Mouse (Mus musculus) liver, embryonic 14.5 days (tissue): Measurements from ENCODE around the gene Cfap57. TPM values are rescaled to one million over a fixed set of nuclear protein-coding genes. Genes with fewer than 3 reads are reported as not detected.
A peak's percentile ranks its signal among the peaks of the same experiment; 100 is the strongest.
"Not testable (repeated sequence)": the region's sequence is repeated elsewhere in the genome, so short reads cannot be mapped to it uniquely, and the experiment has no call there.

Experiments used
- ATAC-seq: fragments of 200-750 bp; cut with Nextera tagmentation; 2 replicates; pipeline ENCODE4 v1.8.0; 2017; ENCODE audit warnings: moderate number of reproducible peaks, mild to moderate bottlenecking, moderate library complexity; ENCODE audit not compliant: insufficient read depth
- DNase-seq, 3 experiments: peaks; one replicate each; pipeline ENCODE4 v3.0.0-alpha.2; 2012 to 2013; ENCODE audit warnings: low read depth in 3 of 3, low spot score in 3 of 3
- H3K27ac ChIP-seq: fragments of 300-500 bp; sonication (generic); 2 replicates; pipeline ENCODE4 v1.5.1; 2014; ENCODE audit warnings: moderate library complexity, mild to moderate bottlenecking, control low read depth, inconsistent platforms
- H3K27me3 ChIP-seq: fragments of 300-500 bp; sonication (generic); 2 replicates; pipeline ENCODE4 v1.6.1; 2014; ENCODE audit warnings: mild to moderate bottlenecking, low read length, moderate library complexity; ENCODE audit not compliant: control insufficient read depth, insufficient read depth
- H3K36me3 ChIP-seq: fragments of 300-500 bp; sonication (generic); replicated peaks from 2 replicates; pipeline ENCODE4 v1.6.1; 2014; ENCODE audit warnings: low read depth; ENCODE audit not compliant: control insufficient read depth, insufficient read depth
- H3K4me1 ChIP-seq, 2 experiments: fragments of 200-500 bp in 1 of 2; fragments of 300-500 bp in 1 of 2; sonication (generic) in 1 of 2; replicated peaks; 2 replicates each; pipeline ENCODE4 v1.6.1; 2012 to 2014; ENCODE audit warnings: antibody characterized with exemption in 1 of 2, inconsistent platforms in 1 of 2, low read length in 1 of 2; ENCODE audit not compliant: control insufficient read depth in 2 of 2, insufficient read depth in 2 of 2
- H3K4me2 ChIP-seq: fragments of 300-500 bp; sonication (generic); 2 replicates; pipeline ENCODE4 v1.6.1; 2014; ENCODE audit warnings: low read depth, mild to moderate bottlenecking, control low read depth, moderate library complexity
- H3K4me3 ChIP-seq, 2 experiments: fragments of 200-500 bp in 1 of 2; fragments of 300-500 bp in 1 of 2; sonication (generic) in 1 of 2; 2 replicates each; pipeline ENCODE4 v1.5.1; 2012 to 2014; ENCODE audit warnings: low read depth in 2 of 2, low read length in 2 of 2, mild to moderate bottlenecking in 2 of 2, control low read depth in 1 of 2, inconsistent platforms in 1 of 2, moderate library complexity in 1 of 2; ENCODE audit not compliant: insufficient read depth in 1 of 2
- H3K9ac ChIP-seq: fragments of 300-500 bp; sonication (generic); replicated peaks from 2 replicates; pipeline ENCODE4 v1.6.1; 2014; ENCODE audit warnings: mild to moderate bottlenecking, control low read depth, moderate library complexity
- H3K9me3 ChIP-seq: fragments of 300-500 bp; sonication (generic); 2 replicates; pipeline ENCODE4 v1.6.1; 2016; ENCODE audit warnings: low read length, mixed read lengths; ENCODE audit not compliant: control insufficient read depth
- CTCF ChIP-seq: IDR thresholded peaks from 2 replicates; pipeline ENCODE4 v1.5.1; 2016; ENCODE audit warnings: antibody characterized with exemption, low read depth, control low read depth
- EP300 ChIP-seq: IDR thresholded peaks from 2 replicates; pipeline ENCODE4 v1.6.1; 2016; ENCODE audit warnings: antibody characterized with exemption, low read depth
- WGBS: fragments of 180-500 bp; shearing (Covaris S2); extraction: QIAGEN DNeasy Blood & Tissue Kit; methylation state at CpG from one replicate; pipeline ENCODE4 v1.1.7; 2014; ENCODE audit not compliant: insufficient replicate concordance; 5-methylcytosine and 5-hydroxymethylcytosine counted together
- polyA plus RNA-seq, 2 experiments: library from polyadenylated mRNA; depleted of rRNA in 1 of 2; stranded (reverse) in 1 of 2; unstranded in 1 of 2; fragments of >200 nt; fragmentation: Nextera tagmentation in 1 of 2; extraction: Ambion mirVana in 1 of 2; gene quantifications; 2 replicates each; pipeline versions ENCODE4 v1.2.1 to v1.2.3; 2012 to 2014

Cfap57 gene
- polyA plus RNA-seq, 2 experiments: 0.54 to 1.3 TPM

DNA sequence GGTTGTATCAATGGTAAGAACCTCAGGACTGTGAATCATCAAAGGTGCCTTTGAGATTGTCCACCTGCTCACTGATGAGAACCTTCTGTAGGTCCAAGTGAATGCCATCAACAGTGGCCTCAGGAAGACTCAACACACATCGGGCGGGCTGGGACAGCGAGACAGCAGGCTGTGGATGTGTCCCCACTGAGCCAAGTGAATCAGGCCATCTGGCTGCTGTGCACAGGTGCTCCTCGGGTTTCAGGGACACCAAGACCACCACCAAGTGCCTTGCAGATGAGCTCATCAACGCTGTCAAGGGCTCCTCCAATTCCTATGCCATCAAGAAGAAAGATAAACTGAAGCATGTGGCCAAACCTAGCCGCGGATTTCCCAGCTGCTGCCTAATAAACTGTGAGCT lies 98.3 kb downstream of the Cfap57 start:
- Histone ChIP-seq H3K9ac (no peak overlapping the region), H3K27me3 (no peaks in the 10 kb centered on the region), H3K27ac (no peak overlapping the region), H3K4me1 (peaks cover 0 to 8% of the 10 kb centered on the region in 2 experiments; a peak in 2 of 4 replicates), H3K4me3 (no peak overlapping the region), H3K9me3 (no peaks in the 10 kb centered on the region), H3K36me3 (no peaks in the 10 kb centered on the region), H3K4me2 (no peak overlapping the region)
- ATAC-seq (no peak), DNase-seq (no peak)
- TF ChIP-seq CTCF (no peak), EP300 (no peak)
- WGBS: 67% methylated on average over 7 of the region's 7 CpGs

DNA sequence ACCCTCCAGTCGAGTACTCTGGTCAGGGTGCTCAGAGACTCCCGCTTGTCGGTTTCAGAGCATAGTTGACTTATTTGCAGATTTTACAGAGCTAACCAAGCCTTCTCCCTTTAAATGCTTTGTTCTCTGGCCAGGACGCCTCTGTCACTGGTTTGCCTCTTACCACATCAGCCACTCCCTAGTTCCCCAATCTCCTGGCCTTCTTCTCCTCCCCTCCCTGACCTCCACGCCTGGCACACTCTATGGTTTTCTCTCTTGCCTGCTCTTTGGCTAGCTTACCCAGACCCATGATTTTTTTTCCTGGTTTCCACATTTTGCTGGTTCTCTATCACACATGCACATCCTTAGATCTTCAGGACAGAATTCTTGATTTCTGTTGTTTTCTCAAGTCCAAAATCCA lies 102.4 kb downstream of the Cfap57 start:
- TF ChIP-seq CTCF (no peak), EP300 (no peak)
- no peaks in the 10 kb centered on the region for H3K36me3 ChIP-seq
- no peak overlapping the region for H3K4me3 ChIP-seq
- DNase-seq (no peak), ATAC-seq (no peak)
- H3K9me3 ChIP-seq: no peaks in the 10 kb centered on the region
- WGBS: 39% methylated on average over 5 of the region's 5 CpGs
- no peak overlapping the region for H3K27ac ChIP-seq
- peaks cover 0 to 9% of the 10 kb centered on the region in 2 experiments; a peak in 2 of 4 replicates for H3K4me1 ChIP-seq
- H3K27me3 ChIP-seq: no peaks in the 10 kb centered on the region
- H3K4me2 ChIP-seq: no peak overlapping the region
- no peak overlapping the region for H3K9ac ChIP-seq

DNA sequence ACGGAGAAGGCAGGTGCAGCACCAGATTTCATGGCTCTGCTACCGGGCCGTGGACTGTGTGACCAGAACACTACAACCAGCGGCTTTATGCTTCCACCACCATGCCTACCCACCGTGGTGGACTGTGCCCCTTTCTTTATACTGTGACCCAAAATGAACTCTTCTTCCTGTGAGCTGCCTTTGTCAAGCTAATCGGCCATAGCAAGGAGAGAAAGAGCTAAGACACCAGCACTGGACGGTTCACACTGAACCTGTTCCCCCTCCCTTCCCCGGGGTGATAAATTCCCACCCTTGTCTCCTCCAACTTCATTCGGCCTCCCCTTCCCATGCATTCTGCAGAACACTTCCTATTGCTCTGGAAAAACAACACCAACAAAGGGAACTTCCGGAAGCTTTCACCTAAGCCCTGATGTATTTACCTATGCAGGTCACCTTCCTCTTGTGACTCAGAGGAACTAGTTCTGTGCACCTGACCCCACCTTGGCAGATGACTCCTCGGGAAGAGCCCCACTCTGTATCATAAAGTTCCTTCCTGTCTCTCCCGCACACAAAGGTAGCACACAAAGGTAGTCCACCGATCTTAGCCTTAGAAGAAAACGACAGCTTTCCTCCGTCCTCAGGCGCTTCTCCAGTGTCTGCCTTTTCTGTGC lies 103.0 kb downstream of the Cfap57 start:
- no peak overlapping the region for H3K4me3 ChIP-seq
- no peak overlapping the region for H3K27ac ChIP-seq
- H3K4me2 ChIP-seq: peak overlapping the region; percentile 6; the same call in 1 of the 2 replicates
- no peaks in the 10 kb centered on the region for H3K36me3 ChIP-seq
- DNase-seq (no peak), ATAC-seq (no peak)
- TF ChIP-seq CTCF (no peak), EP300 (no peak)
- 32% methylated on average over 16 of the region's 16 CpGs for WGBS
- H3K9me3 ChIP-seq: no peaks in the 10 kb centered on the region
- peaks cover 0 to 9% of the 10 kb centered on the region in 2 experiments; a peak in 2 of 4 replicates for H3K4me1 ChIP-seq
- no peaks in the 10 kb centered on the region for H3K27me3 ChIP-seq
- no peak overlapping the region for H3K9ac ChIP-seq

DNA sequence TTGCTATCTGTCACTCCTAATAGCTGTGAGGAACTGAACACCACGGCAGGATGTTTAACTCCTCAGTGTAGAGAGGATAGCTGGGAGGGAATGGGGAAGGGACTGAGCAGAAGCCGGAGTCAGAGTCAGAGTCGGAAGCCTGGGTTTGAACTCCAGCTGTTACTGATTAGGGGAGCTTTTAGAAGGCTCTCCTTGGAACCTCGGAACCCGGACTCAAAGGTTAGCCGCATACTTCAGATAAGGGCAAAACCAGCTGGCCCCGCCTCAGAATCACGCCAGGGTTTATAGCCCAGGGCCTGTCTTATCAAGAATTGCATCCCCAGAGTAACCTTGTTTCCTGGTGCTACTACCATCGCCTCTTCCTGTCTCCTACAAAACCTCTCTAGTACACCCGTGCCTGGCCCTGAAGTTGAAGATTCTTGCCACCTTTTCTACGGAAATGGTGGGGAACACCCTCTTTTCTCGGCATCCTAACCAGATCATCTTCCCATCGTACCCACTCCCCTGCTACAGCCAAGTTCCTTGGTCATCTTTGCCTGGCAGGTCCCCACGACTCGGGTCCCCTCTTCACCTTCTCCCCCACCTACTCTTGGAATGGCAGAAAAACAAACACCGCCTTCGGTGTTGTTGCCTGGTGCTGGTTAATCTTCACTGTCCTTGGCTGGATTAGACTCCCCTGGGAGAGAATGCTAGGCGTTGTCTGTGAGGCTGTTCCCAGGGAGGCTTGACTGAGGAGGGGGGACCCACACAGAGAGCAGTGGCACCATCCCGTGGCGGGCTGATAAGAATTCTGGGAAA lies 103.7 kb downstream of the Cfap57 start:
- no peak for DNase-seq
- Histone ChIP-seq H3K4me3 (no peak overlapping the region), H3K36me3 (no peaks in the 10 kb centered on the region), H3K27ac (no peak overlapping the region), H3K4me1 (peaks cover 0 to 9% of the 10 kb centered on the region in 2 experiments; a peak in 2 of 4 replicates), H3K27me3 (no peaks in the 10 kb centered on the region), H3K9me3 (no peaks in the 10 kb centered on the region), H3K9ac (no peak overlapping the region), H3K4me2 (peak overlapping the region; percentile 6; the same call in 1 of the 2 replicates)
- no peak for ATAC-seq
- WGBS: 11% methylated on average over 20 of the region's 20 CpGs
- TF ChIP-seq EP300 (no peak), CTCF (no peak)

DNA sequence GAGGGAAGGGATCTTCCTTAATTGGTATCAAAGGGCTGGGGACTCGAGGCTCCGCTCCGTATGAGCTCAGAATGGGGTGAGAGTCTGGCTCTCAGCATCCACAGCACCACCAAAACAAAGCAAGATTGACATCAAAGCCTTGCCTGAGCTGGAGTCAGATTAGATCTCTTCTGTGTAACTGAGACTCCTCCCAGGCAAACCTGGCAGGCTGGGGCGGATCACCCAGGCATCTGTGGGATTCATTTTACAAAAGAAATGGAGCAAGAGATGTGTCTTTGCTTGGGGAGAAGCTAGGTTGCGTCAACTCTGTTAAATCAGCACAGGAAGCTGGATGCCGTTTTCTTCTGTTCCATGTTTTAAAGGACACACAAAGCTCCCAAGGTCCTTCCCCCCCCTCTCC lies 111.5 kb downstream of the Cfap57 start:
- DNase-seq (no peak), ATAC-seq (no peak)
- Histone ChIP-seq H3K9ac (no peak overlapping the region), H3K27me3 (no peaks in the 10 kb centered on the region), H3K4me3 (no peak overlapping the region), H3K27ac (no peak overlapping the region), H3K9me3 (no peaks in the 10 kb centered on the region), H3K36me3 (no peaks in the 10 kb centered on the region), H3K4me1 (no peaks in the 10 kb centered on the region), H3K4me2 (no peak overlapping the region)
- TF ChIP-seq EP300 (no peak), CTCF (no peak)
- 48% methylated on average over 6 of the region's 6 CpGs for WGBS

DNA sequence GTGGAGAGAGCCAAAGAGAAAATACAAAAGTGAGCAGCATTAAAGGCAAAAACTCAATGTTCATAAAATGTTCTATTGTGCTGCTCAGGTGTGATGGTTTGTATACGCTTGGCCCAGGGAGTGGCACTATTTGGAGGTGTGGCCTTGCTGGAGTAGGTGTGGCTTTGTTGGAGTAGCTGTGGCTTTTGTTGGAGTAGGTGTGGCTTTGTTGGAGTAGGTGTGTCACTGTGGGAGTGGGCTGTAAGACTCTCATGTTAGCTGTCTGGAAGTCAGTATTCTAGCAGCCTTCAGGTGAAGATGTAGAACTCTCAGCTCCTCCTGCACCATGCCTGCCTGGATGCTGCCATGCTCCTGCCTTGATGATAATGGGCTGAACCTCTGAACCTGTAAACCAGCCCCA lies 113.4 kb downstream of the Cfap57 start:
- H3K4me3 ChIP-seq, H3K27ac ChIP-seq, H3K4me1 ChIP-seq, ATAC-seq, H3K27me3 ChIP-seq, H3K36me3 ChIP-seq, H3K9ac ChIP-seq, DNase-seq, H3K9me3 ChIP-seq, H3K4me2 ChIP-seq: not testable (repeated sequence)
- WGBS: 45% methylated on average over 1 of the region's 1 CpGs
